25 mouse cellular contexts compared by ENCODE assay signal in genomic region chr14:51051941-51052340, GRCm38 (mm10). TPM values are rescaled to one million over a fixed set of nuclear protein-coding genes. Genes with fewer than 3 reads are reported as not detected.
A peak's percentile ranks its signal among the peaks of the same experiment; 100 is the strongest.
DNase-seq lines count a peak whose midpoint lies in the region; ATAC-seq and TF ChIP-seq lines count a peak whose summit lies in the region.
"Had no signal": no experiment of that assay in that cellular context is flagged by ENCODE, and none has a peak within 500 bp of the region (broad histone marks: within the 10 kb centered on the region; RNA-seq: fewer than 3 reads in every experiment).

No protein-coding gene starts in this region.

- 41% methylated on average over 5 of the region's 5 CpGs for WGBS in kidney, embryonic 15.5 days
- WGBS in lung, embryonic 14.5 days = 46% methylated on average over 5 of the region's 5 CpGs
- WGBS in hindbrain, embryonic 13.5 days = 69% methylated on average over 5 of the region's 5 CpGs

- H3K9me3 ChIP-seq in kidney, embryonic 15.5 days (replicated peaks) = no peaks in the 10 kb centered on the region
- no peaks in the 10 kb centered on the region for H3K9me3 ChIP-seq in lung, embryonic 14.5 days (ENCODE audit: low read depth, low read length)
- H3K9me3 ChIP-seq in hindbrain, embryonic 13.5 days = no peaks in the 10 kb centered on the region
- H3K9me3 ChIP-seq: embryonic facial prominence, embryonic 15.5 days; forebrain, embryonic 10.5 days; hindbrain, embryonic 12.5 days had no signal

- H3K27ac ChIP-seq in kidney, embryonic 15.5 days = peak overlapping the region; percentile 69; the same call in 1 of the 2 replicates
- H3K27ac ChIP-seq in lung, embryonic 14.5 days (ENCODE audit: low read depth) = no peak overlapping the region
- no peak overlapping the region for H3K27ac ChIP-seq in hindbrain, embryonic 13.5 days
- H3K27ac ChIP-seq: embryonic facial prominence, embryonic 15.5 days; forebrain, embryonic 10.5 days; gastrocnemius, adult 2 months; hindbrain, embryonic 12.5 days had no signal

- H3K27me3 ChIP-seq in kidney, embryonic 15.5 days = no peaks in the 10 kb centered on the region
- H3K27me3 ChIP-seq in lung, embryonic 14.5 days (ENCODE audit: insufficient read depth, low read length) = no peaks in the 10 kb centered on the region
- H3K27me3 ChIP-seq in hindbrain, embryonic 13.5 days = no peaks in the 10 kb centered on the region
- H3K27me3 ChIP-seq: CH12.LX; embryonic facial prominence, embryonic 15.5 days; hindbrain, embryonic 12.5 days had no signal

- H3K4me1 ChIP-seq in kidney, embryonic 15.5 days = peaks cover 40% of the 10 kb centered on the region
- H3K4me1 ChIP-seq in lung, embryonic 14.5 days (ENCODE audit: insufficient read depth) = no peaks in the 10 kb centered on the region
- peaks cover 4% of the 10 kb centered on the region; the same call in 1 of the 2 replicates for H3K4me1 ChIP-seq in hindbrain, embryonic 13.5 days (replicated peaks)
- H3K4me1 ChIP-seq: embryonic facial prominence, embryonic 15.5 days had no signal

- TF ChIP-seq CTCF in lung, embryonic 14.5 days (IDR thresholded peaks at IDR 0.05; ENCODE audit: low read depth) = no peak
- no peak for TF ChIP-seq CTCF in brain, embryonic 14.5 days (IDR thresholded peaks at IDR 0.05; ENCODE audit: borderline replicate concordance, extremely low read depth, insufficient read depth, insufficient read length)

- H3K4me2 ChIP-seq in kidney, embryonic 15.5 days = no peak overlapping the region
- H3K4me2 ChIP-seq in lung, embryonic 14.5 days = no peak overlapping the region
- no peak overlapping the region for H3K4me2 ChIP-seq in hindbrain, embryonic 13.5 days
- H3K4me2 ChIP-seq: embryonic facial prominence, embryonic 15.5 days; hindbrain, embryonic 12.5 days had no signal

- no peak overlapping the region for H3K4me3 ChIP-seq in kidney, embryonic 15.5 days (replicated peaks)
- H3K4me3 ChIP-seq in lung, embryonic 14.5 days (ENCODE audit: low read depth, low read length) = no peak overlapping the region
- no peak overlapping the region for H3K4me3 ChIP-seq in hindbrain, embryonic 13.5 days
- H3K4me3 ChIP-seq: embryonic facial prominence, embryonic 15.5 days; erythroblast, embryonic 14.5 days; forebrain, embryonic 10.5 days; gastrocnemius, adult 2 months; hindbrain, embryonic 12.5 days had no signal

- H3K9ac ChIP-seq in kidney, embryonic 15.5 days = no peak overlapping the region
- no peak overlapping the region for H3K9ac ChIP-seq in lung, embryonic 14.5 days
- H3K9ac ChIP-seq in hindbrain, embryonic 13.5 days = no peak overlapping the region
- H3K9ac ChIP-seq: embryonic facial prominence, embryonic 15.5 days; hindbrain, embryonic 12.5 days had no signal

- H3K36me3 ChIP-seq in kidney, embryonic 15.5 days = no peaks in the 10 kb centered on the region
- H3K36me3 ChIP-seq in lung, embryonic 14.5 days (ENCODE audit: insufficient read depth) = no peaks in the 10 kb centered on the region
- no peaks in the 10 kb centered on the region for H3K36me3 ChIP-seq in hindbrain, embryonic 13.5 days
- H3K36me3 ChIP-seq: embryonic facial prominence, embryonic 15.5 days; forebrain, embryonic 10.5 days; hindbrain, embryonic 12.5 days had no signal

- 0 out of 2 replicates have a peak, but pooled peaks have one; percentile 17 for ATAC-seq in kidney, embryonic 15.5 days (replicated peaks; ENCODE audit: low FRiP score)
- ATAC-seq in lung, embryonic 14.5 days (ENCODE audit: insufficient read depth) = no peak
- no peak for ATAC-seq in hindbrain, embryonic 13.5 days (ENCODE audit: low FRiP score)
- ATAC-seq: forebrain, embryonic 14.5 days had no signal

- TF ChIP-seq POLR2A in brain, embryonic 14.5 days (IDR thresholded peaks at IDR 0.05; ENCODE audit: borderline replicate concordance, extremely low read depth, insufficient read depth, insufficient read length, poor library complexity, severe bottlenecking) = no peak

- no peak for DNase-seq in kidney, postnatal 4 days
- DNase-seq in lung, embryonic 14.5 days = peak; percentile 45
- DNase-seq in lung, postnatal 4 days = no peak
- DNase-seq in 3T3-L1 (ENCODE audit: low read depth, low spot score) = peak; percentile 35
- DNase-seq in brain, embryonic 14.5 days (ENCODE audit: low read depth) = peak; percentile 9
- DNase-seq: adrenal gland, adult 8-10 months; adrenal gland, postnatal 36 days; cerebellum, adult 11 months; cerebellum, adult 8-10 months; cerebellum, postnatal 14 days; embryo, embryonic 11 days; gastrocnemius, adult 2 months; gastrocnemius, postnatal 25 days; heart, postnatal 10 days; heart, postnatal 4 days had no signal

RNA-seq across cellular contexts. Expression of gene Rnase11, which starts 2.0 kb away (rescaled TPM):
- 0.38 TPM in 1 of 2 replicates, not detected in the other for polyA plus RNA-seq in kidney, embryonic 15.5 days (2015; fragmentation: Nextera tagmentation; extraction: Ambion mirVana)
- polyA plus RNA-seq in lung, embryonic 14.5 days (2014; fragmentation: Nextera tagmentation; extraction: Ambion mirVana) = not detected in 2 replicates
- not detected in 2 replicates for polyA plus RNA-seq in brain, embryonic 14.5 days (2012; rRNA removed)
- polyA plus RNA-seq in hindbrain, embryonic 13.5 days (2015; fragmentation: Nextera tagmentation; extraction: Ambion mirVana) = not detected in 2 replicates
- polyA plus RNA-seq: embryonic facial prominence, embryonic 11.5 days; embryonic facial prominence, embryonic 15.5 days; erythroblast, embryonic 14.5 days; forebrain, embryonic 10.5 days; forebrain, embryonic 14.5 days; heart, embryonic 14.5 days; hindbrain, embryonic 12.5 days had no signal

RNA-seq across cellular contexts. Expression of gene Rnase12, which starts 5.5 kb away (rescaled TPM):
- polyA plus RNA-seq in kidney, embryonic 15.5 days (2015; fragmentation: Nextera tagmentation; extraction: Ambion mirVana) = 10.2 and 11.1 TPM in 2 replicates
- polyA plus RNA-seq in lung, embryonic 14.5 days (2014; fragmentation: Nextera tagmentation; extraction: Ambion mirVana) = not detected in 2 replicates
- polyA plus RNA-seq in brain, embryonic 14.5 days (2012; rRNA removed) = 0.15 TPM in 1 of 2 replicates, not detected in the other
- polyA plus RNA-seq in hindbrain, embryonic 13.5 days (2015; fragmentation: Nextera tagmentation; extraction: Ambion mirVana) = not detected in 2 replicates
- polyA plus RNA-seq: embryonic facial prominence, embryonic 11.5 days; erythroblast, embryonic 14.5 days; forebrain, embryonic 10.5 days; forebrain, embryonic 14.5 days; hindbrain, embryonic 12.5 days had no signal

RNA-seq across cellular contexts. Expression of gene Rnase9, which starts 10.3 kb away (rescaled TPM):
- 0.17 TPM in 1 of 2 replicates, not detected in the other for polyA plus RNA-seq in kidney, embryonic 15.5 days (2015; fragmentation: Nextera tagmentation; extraction: Ambion mirVana)
- not detected in 2 replicates for polyA plus RNA-seq in lung, embryonic 14.5 days (2014; fragmentation: Nextera tagmentation; extraction: Ambion mirVana)
- not detected in 2 replicates for polyA plus RNA-seq in brain, embryonic 14.5 days (2012; rRNA removed)
- not detected in 2 replicates for polyA plus RNA-seq in hindbrain, embryonic 13.5 days (2015; fragmentation: Nextera tagmentation; extraction: Ambion mirVana)
- polyA plus RNA-seq: embryonic facial prominence, embryonic 11.5 days; embryonic facial prominence, embryonic 15.5 days; erythroblast, embryonic 14.5 days; forebrain, embryonic 10.5 days; forebrain, embryonic 14.5 days; heart, embryonic 14.5 days; hindbrain, embryonic 12.5 days had no signal

RNA-seq across cellular contexts. Expression of gene Olfr750, which starts 22.3 kb away (rescaled TPM):
- polyA plus RNA-seq in kidney, embryonic 15.5 days (2015; fragmentation: Nextera tagmentation; extraction: Ambion mirVana) = 0.04 TPM in 1 of 2 replicates, not detected in the other
- polyA plus RNA-seq in lung, embryonic 14.5 days (2014; fragmentation: Nextera tagmentation; extraction: Ambion mirVana) = not detected in 2 replicates
- not detected in 2 replicates for polyA plus RNA-seq in brain, embryonic 14.5 days (2012; rRNA removed)
- 0.05 TPM in 1 of 2 replicates, not detected in the other for polyA plus RNA-seq in hindbrain, embryonic 13.5 days (2015; fragmentation: Nextera tagmentation; extraction: Ambion mirVana)
- polyA plus RNA-seq: embryonic facial prominence, embryonic 11.5 days; embryonic facial prominence, embryonic 15.5 days; erythroblast, embryonic 14.5 days; forebrain, embryonic 10.5 days; forebrain, embryonic 14.5 days; heart, embryonic 14.5 days; hindbrain, embryonic 12.5 days had no signal

RNA-seq across cellular contexts. Expression of gene Rnase4, which starts 38.9 kb away (rescaled TPM):
- polyA plus RNA-seq in kidney, embryonic 15.5 days (2015; fragmentation: Nextera tagmentation; extraction: Ambion mirVana) = 37.8 and 40.5 TPM in 2 replicates
- 27.6 and 29.6 TPM in 2 replicates for polyA plus RNA-seq in lung, embryonic 14.5 days (2014; fragmentation: Nextera tagmentation; extraction: Ambion mirVana)
- polyA plus RNA-seq in brain, embryonic 14.5 days (2012; rRNA removed) = 15.1 and 18.2 TPM in 2 replicates
- polyA plus RNA-seq in hindbrain, embryonic 13.5 days (2015; fragmentation: Nextera tagmentation; extraction: Ambion mirVana) = 15.3 and 17.5 TPM in 2 replicates

Comparison
In these comparisons a context has a peak if more than half of its experiments do, and no peak if none do; other contexts are left out.
1. DNase-seq: peak in lung, embryonic 14.5 days (single experiment), 3T3-L1 (single experiment) and brain, embryonic 14.5 days (single experiment); none in kidney, postnatal 4 days (0 of 2) and lung, postnatal 4 days (0 of 2).